19 mouse cellular contexts compared by ENCODE assay signal in genomic region chr11:106374979-106375378, GRCm38 (mm10). TPM values are rescaled to one million over a fixed set of nuclear protein-coding genes. Genes with fewer than 3 reads are reported as not detected.
A peak's percentile ranks its signal among the peaks of the same experiment; 100 is the strongest.
DNase-seq lines count a peak whose midpoint lies in the region; ATAC-seq and TF ChIP-seq lines count a peak whose summit lies in the region.
"Had no signal": no experiment of that assay in that cellular context is flagged by ENCODE, and none has a peak within 500 bp of the region (broad histone marks: within the 10 kb centered on the region; RNA-seq: fewer than 3 reads in every experiment).

No protein-coding gene starts in this region.

- H3K9ac ChIP-seq in kidney, embryonic 14.5 days (ENCODE audit: low read depth, low read length), result no peak overlapping the region
- no peak overlapping the region for H3K9ac ChIP-seq in stomach, embryonic 15.5 days
- H3K9ac ChIP-seq: midbrain, embryonic 15.5 days; neural tube, embryonic 12.5 days had no signal

- WGBS in kidney, embryonic 14.5 days, result 76% methylated on average over 5 of the region's 5 CpGs
- WGBS in embryonic facial prominence, embryonic 10.5 days, result 87% methylated on average over 5 of the region's 5 CpGs
- 68% methylated on average over 5 of the region's 5 CpGs for WGBS in stomach, embryonic 15.5 days

- H3K27me3 ChIP-seq in kidney, embryonic 14.5 days (ENCODE audit: control insufficient read depth, insufficient read depth, low read length), result no peaks in the 10 kb centered on the region
- no peaks in the 10 kb centered on the region for H3K27me3 ChIP-seq in embryonic facial prominence, embryonic 10.5 days (replicated peaks; ENCODE audit: low read depth, poor library complexity, severe bottlenecking)
- no peaks in the 10 kb centered on the region for H3K27me3 ChIP-seq in stomach, embryonic 15.5 days (replicated peaks)
- H3K27me3 ChIP-seq: CH12.LX; midbrain, embryonic 15.5 days; neural tube, embryonic 12.5 days had no signal

- intact Hi-C loops in gastrocnemius, adult 2 months (cut with DNase I), result no loop called here

- no peaks in the 10 kb centered on the region for H3K9me3 ChIP-seq in kidney, embryonic 14.5 days (ENCODE audit: control insufficient read depth, low read length)
- no peaks in the 10 kb centered on the region for H3K9me3 ChIP-seq in embryonic facial prominence, embryonic 10.5 days
- H3K9me3 ChIP-seq in stomach, embryonic 15.5 days, result no peaks in the 10 kb centered on the region
- H3K9me3 ChIP-seq: midbrain, embryonic 15.5 days; neural tube, embryonic 12.5 days had no signal

- H3K4me1 ChIP-seq in kidney, embryonic 14.5 days (ENCODE audit: control insufficient read depth, insufficient read depth, low read length), result 0 out of 2 replicates have a peak, but pooled peaks cover 6% of the 10 kb centered on the region
- peaks cover 19% of the 10 kb centered on the region for H3K4me1 ChIP-seq in embryonic facial prominence, embryonic 10.5 days
- H3K4me1 ChIP-seq in stomach, embryonic 15.5 days, result peaks cover 15% of the 10 kb centered on the region
- H3K4me1 ChIP-seq: midbrain, embryonic 15.5 days; neural tube, embryonic 12.5 days had no signal

- H3K36me3 ChIP-seq in kidney, embryonic 14.5 days (ENCODE audit: control insufficient read depth, insufficient read depth, low read length), result no peaks in the 10 kb centered on the region
- H3K36me3 ChIP-seq in embryonic facial prominence, embryonic 10.5 days (replicated peaks), result no peaks in the 10 kb centered on the region
- H3K36me3 ChIP-seq in stomach, embryonic 15.5 days, result no peaks in the 10 kb centered on the region
- H3K36me3 ChIP-seq: midbrain, embryonic 15.5 days; neural tube, embryonic 12.5 days had no signal

- H3K4me3 ChIP-seq in gastrocnemius, adult 2 months, result no peak overlapping the region
- no peak overlapping the region for H3K4me3 ChIP-seq in kidney, embryonic 14.5 days (ENCODE audit: low read length)
- H3K4me3 ChIP-seq in embryonic facial prominence, embryonic 10.5 days, result no peak overlapping the region
- no peak overlapping the region for H3K4me3 ChIP-seq in stomach, embryonic 15.5 days (replicated peaks)
- H3K4me3 ChIP-seq: midbrain, embryonic 15.5 days; neural tube, embryonic 12.5 days had no signal

- H3K4me2 ChIP-seq in kidney, embryonic 14.5 days (replicated peaks; ENCODE audit: low read depth, low read length), result no peak overlapping the region
- no peak overlapping the region for H3K4me2 ChIP-seq in stomach, embryonic 15.5 days
- H3K4me2 ChIP-seq: midbrain, embryonic 15.5 days; neural tube, embryonic 12.5 days had no signal

- TF ChIP-seq CTCF in gastrocnemius, adult 2 months (IDR thresholded peaks at IDR 0.05), result no peak

- peak overlapping the region; percentile 55 for H3K27ac ChIP-seq in gastrocnemius, adult 2 months
- no peak overlapping the region for H3K27ac ChIP-seq in kidney, embryonic 14.5 days (ENCODE audit: low read depth, low read length)
- peak overlapping the region; percentile 48; the same call in 1 of the 2 replicates for H3K27ac ChIP-seq in embryonic facial prominence, embryonic 10.5 days (replicated peaks)
- 0 out of 2 replicates have a peak overlapping the region, but pooled peaks have one; percentile 26 for H3K27ac ChIP-seq in stomach, embryonic 15.5 days
- H3K27ac ChIP-seq: midbrain, embryonic 15.5 days; neural tube, embryonic 12.5 days had no signal

- DNase-seq in gastrocnemius, adult 2 months, result no peak
- no peak for DNase-seq in gastrocnemius, postnatal 10 days
- no peak for DNase-seq in kidney, adult 11 months
- no peak for DNase-seq in embryonic facial prominence, embryonic 10.5 days (ENCODE audit: low spot score)
- DNase-seq in ovary, postnatal 36 days (ENCODE audit: low spot score), result no peak
- no peak for DNase-seq in adrenal gland, adult 18-20 months (ENCODE audit: low spot score in 2 of 2)
- DNase-seq: adrenal gland, postnatal 25 days; cerebellum, adult 9-11 months; gastrocnemius, postnatal 36 days; kidney, adult 18-20 months had no signal

- ATAC-seq in kidney, embryonic 14.5 days (ENCODE audit: low FRiP score, low TSS enrichment), result 0 out of 2 replicates have a peak, but pooled peaks have one; percentile 24
- peak; percentile 5; the same call in 1 of the 2 replicates for ATAC-seq in stomach, embryonic 15.5 days (ENCODE audit: insufficient read depth, low FRiP score, low read depth)
- ATAC-seq: midbrain, embryonic 15.5 days had no signal

RNA-seq across cellular contexts. Expression of gene Prr29, which starts 9.7 kb away (rescaled TPM):
- total RNA-seq in gastrocnemius, adult 2 months (2021), result 1 to 10 TPM; 3.9 to 6.5 TPM
- total RNA-seq in gastrocnemius, postnatal 10 days (2021), result 10 to 100 TPM; 11.4 to 11.5 TPM
- 0.46 and 0.49 TPM in 2 replicates for polyA plus RNA-seq in kidney, embryonic 14.5 days (2014; fragmentation: Nextera tagmentation; extraction: Ambion mirVana)
- polyA plus RNA-seq in embryonic facial prominence, embryonic 10.5 days (2016; fragmentation: Nextera tagmentation; extraction: Ambion mirVana), result not detected in 2 replicates
- 0.31 and 0.66 TPM in 2 replicates for polyA plus RNA-seq in stomach, embryonic 15.5 days (2015; fragmentation: Nextera tagmentation; extraction: Ambion mirVana)
- total RNA-seq in adrenal gland, adult 18-20 months (2021), result not detected
- total RNA-seq: adrenal gland, postnatal 25 days; hematopoietic stem cell, adult 5-6 weeks; left cerebral cortex, adult 18-20 months; megakaryocyte progenitor cell, adult 5-6 weeks had no signal
- polyA plus RNA-seq: liver, embryonic 16.5 days; midbrain, embryonic 15.5 days; neural tube, embryonic 12.5 days had no signal

RNA-seq across cellular contexts. Expression of gene Icam2, which starts 12.9 kb away (rescaled TPM):
- total RNA-seq in gastrocnemius, adult 2 months (2021), result 1 to 10 TPM; 4.2 to 6.2 TPM
- total RNA-seq in gastrocnemius, postnatal 10 days (2021), result 10 to 100 TPM; 13.3 to 18.6 TPM
- 65.4 and 76.2 TPM in 2 replicates for polyA plus RNA-seq in kidney, embryonic 14.5 days (2014; fragmentation: Nextera tagmentation; extraction: Ambion mirVana)
- 16.9 and 20.6 TPM in 2 replicates for polyA plus RNA-seq in embryonic facial prominence, embryonic 10.5 days (2016; fragmentation: Nextera tagmentation; extraction: Ambion mirVana)
- polyA plus RNA-seq in stomach, embryonic 15.5 days (2015; fragmentation: Nextera tagmentation; extraction: Ambion mirVana), result 35.3 and 38.5 TPM in 2 replicates
- 10 to 100 TPM; 12.5 to 15.0 TPM for total RNA-seq in adrenal gland, adult 18-20 months (2021)

RNA-seq across cellular contexts. Expression of gene Scn4a, which starts 21.9 kb away (rescaled TPM):
- total RNA-seq in gastrocnemius, adult 2 months (2021), result 100 to 1,000 TPM; 439 to 468 TPM
- total RNA-seq in gastrocnemius, postnatal 10 days (2021), result 100 to 1,000 TPM; 137 to 145 TPM
- 0.29 and 0.35 TPM in 2 replicates for polyA plus RNA-seq in kidney, embryonic 14.5 days (2014; fragmentation: Nextera tagmentation; extraction: Ambion mirVana)
- polyA plus RNA-seq in embryonic facial prominence, embryonic 10.5 days (2016; fragmentation: Nextera tagmentation; extraction: Ambion mirVana), result 0.04 and 0.10 TPM in 2 replicates
- polyA plus RNA-seq in stomach, embryonic 15.5 days (2015; fragmentation: Nextera tagmentation; extraction: Ambion mirVana), result 0.03 and 0.05 TPM in 2 replicates
- total RNA-seq in adrenal gland, adult 18-20 months (2021), result under 1 TPM; 0.20 to 0.99 TPM
- total RNA-seq: hematopoietic stem cell, adult 5-6 weeks; left cerebral cortex, adult 18-20 months; megakaryocyte progenitor cell, adult 5-6 weeks had no signal
- polyA plus RNA-seq: midbrain, embryonic 15.5 days had no signal

Comparison
In these comparisons a context has a peak if more than half of its experiments do, and no peak if none do; other contexts are left out.
1. RNA of gene Prr29, which starts 9.7 kb away (total RNA-seq): 11.4 to 11.5 TPM in gastrocnemius, postnatal 10 days and 3.9 to 6.5 TPM in gastrocnemius, adult 2 months; not detected in adrenal gland, adult 18-20 months; every median in the first group is over 4 times any median in the second.
2. RNA of gene Scn4a, which starts 21.9 kb away (total RNA-seq): 439 to 468 TPM in gastrocnemius, adult 2 months and 137 to 145 TPM in gastrocnemius, postnatal 10 days; 0.20 to 0.99 TPM in adrenal gland, adult 18-20 months; every median in the first group is over 10 times any median in the second.